Mouse (Mus musculus): ENCODE data around the gene Anp32b. TPM values are rescaled to one million over a fixed set of nuclear protein-coding genes. Genes with fewer than 3 reads are reported as not detected.

Gene Anp32b
- total RNA-seq, 1 experiment from 2014 or later, result 47.0 TPM

GRCm38 (mm10) chr4:46451758-46452480 is 1.2 kb downstream of the Anp32b start:
- ATAC-seq (replicated peaks; ENCODE audit: insufficient number of reproducible peaks, low FRiP score, low TSS enrichment, poor library complexity, severe bottlenecking), result no peak

- ATAC-seq (replicated peaks; ENCODE audit: insufficient number of reproducible peaks, low FRiP score, low TSS enrichment, poor library complexity, severe bottlenecking), result peak; percentile 40; the same call in 1 of the 2 replicates
These were observed 1.8 kb downstream of the Anp32b start for GRCm38 (mm10) chr4:46452481-46452850.

GRCm38 (mm10) chr4:46452855-46453719 is 2.4 kb downstream of the Anp32b start:
- ATAC-seq (replicated peaks; ENCODE audit: insufficient number of reproducible peaks, low FRiP score, low TSS enrichment, poor library complexity, severe bottlenecking), result no peak

- no peak for ATAC-seq (replicated peaks; ENCODE audit: insufficient number of reproducible peaks, low FRiP score, low TSS enrichment, poor library complexity, severe bottlenecking)
These were observed 3.6 kb downstream of the Anp32b start for GRCm38 (mm10) chr4:46454097-46454864.

- ATAC-seq (replicated peaks; ENCODE audit: insufficient number of reproducible peaks, low FRiP score, low TSS enrichment, poor library complexity, severe bottlenecking), result no peak
These were observed 6.1 kb downstream of the Anp32b start for GRCm38 (mm10) chr4:46456762-46457161.

- no peak for ATAC-seq (replicated peaks; ENCODE audit: insufficient number of reproducible peaks, low FRiP score, low TSS enrichment, poor library complexity, severe bottlenecking)
These were observed 6.5 kb downstream of the Anp32b start for GRCm38 (mm10) chr4:46457186-46457585.

GRCm38 (mm10) chr4:46458411-46458810 is 7.7 kb downstream of the Anp32b start:
- no peak for ATAC-seq (replicated peaks; ENCODE audit: insufficient number of reproducible peaks, low FRiP score, low TSS enrichment, poor library complexity, severe bottlenecking)

GRCm38 (mm10) chr4:46463130-46463830 is 12.6 kb downstream of the Anp32b start:
- 0 out of 2 replicates have a peak, but pooled peaks have one; percentile 53 for ATAC-seq (replicated peaks; ENCODE audit: insufficient number of reproducible peaks, low FRiP score, low TSS enrichment, poor library complexity, severe bottlenecking)

GRCm38 (mm10) chr4:46465740-46466139 is 15.0 kb downstream of the Anp32b start:
- ATAC-seq (replicated peaks; ENCODE audit: insufficient number of reproducible peaks, low FRiP score, low TSS enrichment, poor library complexity, severe bottlenecking), result no peak

- ATAC-seq (replicated peaks; ENCODE audit: insufficient number of reproducible peaks, low FRiP score, low TSS enrichment, poor library complexity, severe bottlenecking), result no peak
These were observed 24.4 kb downstream of the Anp32b start for GRCm38 (mm10) chr4:46475101-46475500.

- ATAC-seq (replicated peaks; ENCODE audit: insufficient number of reproducible peaks, low FRiP score, low TSS enrichment, poor library complexity, severe bottlenecking), result no peak
These were observed 28.4 kb downstream of the Anp32b start for GRCm38 (mm10) chr4:46479081-46479480.

- ATAC-seq (replicated peaks; ENCODE audit: insufficient number of reproducible peaks, low FRiP score, low TSS enrichment, poor library complexity, severe bottlenecking), result peak; percentile 79
These were observed 35.2 kb downstream of the Anp32b start for GRCm38 (mm10) chr4:46485696-46486417.

- no peak for ATAC-seq (replicated peaks; ENCODE audit: insufficient number of reproducible peaks, low FRiP score, low TSS enrichment, poor library complexity, severe bottlenecking)
These were observed 36.6 kb downstream of the Anp32b start for GRCm38 (mm10) chr4:46487348-46487747.

GRCm38 (mm10) chr4:46489028-46489925 is 38.6 kb downstream of the Anp32b start, which contains the start of gene Nans:
TSS of gene Nans (plus strand) at chr4:46489248.
- peak; percentile 86 for ATAC-seq (replicated peaks; ENCODE audit: insufficient number of reproducible peaks, low FRiP score, low TSS enrichment, poor library complexity, severe bottlenecking)

GRCm38 (mm10) chr4:46493071-46493470 is 42.4 kb downstream of the Anp32b start:
- ATAC-seq (replicated peaks; ENCODE audit: insufficient number of reproducible peaks, low FRiP score, low TSS enrichment, poor library complexity, severe bottlenecking), result no peak

- no peak for ATAC-seq (replicated peaks; ENCODE audit: insufficient number of reproducible peaks, low FRiP score, low TSS enrichment, poor library complexity, severe bottlenecking)
These were observed 44.8 kb downstream of the Anp32b start for GRCm38 (mm10) chr4:46495543-46495942.

GRCm38 (mm10) chr4:46497286-46497892 is 46.7 kb downstream of the Anp32b start:
- peak; percentile 71 for ATAC-seq (replicated peaks; ENCODE audit: insufficient number of reproducible peaks, low FRiP score, low TSS enrichment, poor library complexity, severe bottlenecking)

Measured in monocyte, adult 5-6 weeks (primary cell).